Mouse (Mus musculus) spleen, postnatal 0 days (tissue): ENCODE measurements around the gene Rad23a. TPM values are rescaled to one million over a fixed set of nuclear protein-coding genes. Genes with fewer than 3 reads are reported as not detected.

Source experiments
- polyA plus RNA-seq: library from polyadenylated mRNA; unstranded; fragments of >200 nt; fragmentation: Nextera tagmentation; extraction: Ambion mirVana; gene quantifications from 2 replicates; pipeline ENCODE4 v1.2.1, GENCODE M21; 2015

Rad23a gene
- 257 and 273 TPM in 2 replicates for polyA plus RNA-seq

DNA sequence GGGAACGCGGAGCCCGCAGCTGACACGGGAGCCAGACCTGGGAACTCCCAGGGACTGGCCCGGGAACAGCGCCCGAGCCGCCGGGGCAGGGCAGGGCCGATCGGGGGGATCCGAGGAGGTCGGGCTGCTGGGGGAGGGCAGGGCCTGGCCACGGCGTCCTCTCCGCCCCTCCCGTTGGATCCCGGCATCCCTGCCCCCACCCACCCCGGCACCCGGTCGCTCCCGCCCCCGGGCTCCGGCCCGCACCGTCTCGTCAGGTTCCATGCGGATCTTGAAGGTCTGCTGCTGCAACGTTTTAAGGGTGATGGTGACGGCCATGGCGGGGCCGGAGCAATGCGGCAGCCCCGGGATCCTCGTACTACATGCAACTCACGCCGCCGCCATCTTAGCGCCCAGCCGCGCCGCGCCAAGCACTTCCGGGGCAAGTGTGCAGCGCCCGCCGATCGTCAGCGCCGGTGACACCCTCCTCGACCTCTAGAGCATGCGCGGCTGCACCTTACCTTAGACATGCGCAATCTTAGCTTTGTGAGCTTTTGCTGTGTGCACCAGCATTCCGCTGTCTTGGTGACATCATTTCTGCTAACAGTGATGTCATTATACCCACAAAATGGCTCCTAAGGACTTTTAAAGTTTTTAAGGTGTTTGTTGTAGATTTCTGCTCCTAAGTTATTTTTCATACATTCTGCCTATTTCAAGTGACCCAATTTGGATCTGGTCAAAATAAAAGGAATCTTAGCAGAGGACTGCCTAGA lies at the start of gene Rad23a:
Rad23a (minus strand) TSS at position 418 of the 752 bp plus-strand sequence.

DNA sequence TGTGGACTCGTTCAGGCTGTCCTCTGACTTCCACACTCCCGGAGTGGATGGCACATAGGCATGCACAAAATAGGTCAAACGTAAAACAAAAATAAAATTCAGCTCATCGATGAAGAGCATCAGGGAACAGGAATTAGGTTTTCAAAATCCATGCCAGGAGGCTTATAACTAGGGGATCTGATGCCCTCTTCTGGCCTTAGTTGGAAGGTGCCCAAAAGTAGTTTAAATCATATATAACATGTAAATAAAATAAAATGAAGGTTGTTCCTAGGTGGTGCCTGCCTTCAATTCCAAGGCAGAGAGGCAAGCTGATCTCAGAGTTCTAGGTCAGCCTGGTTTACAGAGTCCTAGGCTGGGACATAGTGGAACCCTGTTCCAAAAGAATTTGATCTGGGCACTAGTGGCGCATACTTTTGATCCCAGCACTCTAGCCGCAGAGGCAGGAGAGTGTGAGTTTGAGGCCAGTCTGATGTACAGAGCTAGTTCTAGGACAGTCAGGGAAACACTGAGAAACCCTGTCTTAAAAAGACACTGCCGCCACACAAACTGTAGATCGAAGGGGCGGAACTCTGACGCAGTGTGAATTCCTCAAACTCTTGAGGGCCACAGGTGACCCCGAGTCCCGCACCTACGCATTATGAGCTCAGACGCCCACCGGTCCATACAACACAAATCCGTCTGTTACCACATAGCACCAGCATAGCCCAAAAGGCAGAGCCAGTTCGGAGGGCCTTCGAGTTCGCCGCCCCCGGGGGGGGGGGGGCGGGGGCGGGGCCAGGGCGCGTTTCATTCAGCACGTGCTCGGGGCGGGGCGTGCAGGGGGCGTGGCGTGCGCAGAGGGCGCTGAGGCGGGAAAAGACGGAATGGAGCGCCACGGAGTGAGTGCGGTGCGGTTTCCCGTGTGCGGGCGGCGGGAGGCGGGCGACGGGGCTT lies 31.2 kb upstream of the Rad23a start, which contains the start of gene Syce2:
Syce2 (plus strand) TSS at position 736 of the 933 bp plus-strand sequence.

DNA sequence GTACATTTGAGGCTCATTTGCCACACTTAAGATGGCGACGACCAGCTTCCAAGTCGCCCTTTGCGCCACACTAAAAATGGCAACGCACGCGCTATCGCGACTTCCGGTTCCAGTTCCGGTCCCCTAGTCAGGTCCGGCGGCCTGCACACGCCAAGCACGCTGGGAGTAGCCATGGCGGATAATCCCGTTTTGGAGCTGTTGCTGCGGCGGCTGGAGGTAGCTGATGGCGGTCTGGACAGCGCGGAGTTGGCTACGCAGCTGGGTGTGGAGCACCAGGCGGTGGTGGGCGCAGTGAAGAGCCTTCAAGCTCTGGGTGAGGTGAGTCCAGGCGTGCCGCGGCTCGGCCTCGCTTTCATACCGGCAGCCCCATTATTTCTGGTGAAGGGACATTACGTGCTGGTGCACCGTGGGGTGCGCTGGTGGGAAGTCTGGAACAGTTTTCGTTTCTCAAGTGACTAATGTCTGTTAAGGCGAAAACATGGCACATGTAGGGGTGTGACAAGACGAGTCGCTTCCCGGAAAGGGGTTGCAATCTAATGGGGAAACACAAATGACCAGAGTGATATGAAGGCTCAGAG lies 16.5 kb upstream of the Rad23a start, which contains the start of gene Farsa:
Farsa (plus strand) TSS at position 126 of the 578 bp plus-strand sequence.

DNA sequence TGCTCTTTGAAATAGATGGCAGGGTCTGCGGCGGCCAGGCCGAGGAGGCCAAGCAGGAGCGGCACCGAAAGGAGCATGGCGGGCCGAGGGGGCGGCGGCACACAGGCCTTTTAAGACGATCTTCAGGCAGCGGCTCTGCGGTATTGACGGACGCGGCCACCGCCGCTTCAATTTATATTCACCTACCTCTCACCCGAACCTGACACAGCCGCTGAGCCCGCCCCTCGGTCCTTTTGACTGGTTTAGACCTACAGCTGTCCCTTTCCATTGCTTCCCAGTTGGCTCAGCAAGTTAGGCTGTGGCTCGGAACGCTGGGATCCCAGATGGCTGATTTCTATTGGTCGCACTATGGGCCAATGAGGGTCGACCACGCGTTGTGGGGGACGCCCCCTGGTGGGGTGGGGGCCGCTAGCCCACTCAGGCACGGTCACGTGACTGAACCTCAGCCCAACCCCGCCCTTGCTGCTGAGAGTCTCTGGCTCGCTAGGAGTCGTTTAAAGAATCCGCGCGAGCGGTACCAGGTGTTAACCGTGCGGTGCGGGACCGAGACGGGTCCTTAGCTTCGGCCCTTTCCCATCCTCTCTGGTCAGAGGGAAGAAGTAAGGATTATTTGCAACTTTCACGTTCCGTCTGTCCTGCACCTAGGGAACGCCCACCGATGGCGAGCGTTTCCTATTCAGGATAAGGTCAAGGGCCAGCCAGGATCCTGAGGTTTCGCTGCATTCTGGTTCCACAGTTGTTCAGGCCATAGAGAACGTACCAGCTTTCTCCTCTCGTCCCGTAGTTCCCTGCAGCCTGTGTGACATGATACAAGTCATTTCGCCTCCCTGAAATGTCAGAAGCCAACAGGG lies 6.5 kb upstream of the Rad23a start, which contains the start of gene Calr:
Calr (minus strand) TSS at position 213 of the 851 bp plus-strand sequence.

DNA sequence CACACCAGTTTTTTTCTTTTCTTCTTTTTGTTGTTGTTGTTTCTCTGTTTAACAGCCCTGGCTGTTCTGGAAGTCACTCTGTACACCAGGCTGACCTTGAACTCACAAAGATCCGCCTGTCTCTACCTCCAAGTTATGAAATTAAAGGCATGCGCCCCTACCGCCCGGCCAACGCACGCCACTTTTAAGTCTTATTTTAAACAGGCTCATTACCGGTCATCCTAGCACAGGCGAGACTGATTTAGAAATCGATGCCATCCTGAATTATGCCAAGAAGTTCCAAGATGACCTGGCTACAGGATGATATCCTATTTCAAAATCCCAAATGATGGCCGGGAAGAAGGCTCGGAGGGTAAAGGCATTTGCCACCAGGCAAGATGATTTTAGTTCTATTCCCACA lies 9.0 kb downstream of the Rad23a start, which contains the start of gene Gadd45gip1:
Gadd45gip1 (plus strand) TSS at position 33 of the 400 bp plus-strand sequence.

DNA sequence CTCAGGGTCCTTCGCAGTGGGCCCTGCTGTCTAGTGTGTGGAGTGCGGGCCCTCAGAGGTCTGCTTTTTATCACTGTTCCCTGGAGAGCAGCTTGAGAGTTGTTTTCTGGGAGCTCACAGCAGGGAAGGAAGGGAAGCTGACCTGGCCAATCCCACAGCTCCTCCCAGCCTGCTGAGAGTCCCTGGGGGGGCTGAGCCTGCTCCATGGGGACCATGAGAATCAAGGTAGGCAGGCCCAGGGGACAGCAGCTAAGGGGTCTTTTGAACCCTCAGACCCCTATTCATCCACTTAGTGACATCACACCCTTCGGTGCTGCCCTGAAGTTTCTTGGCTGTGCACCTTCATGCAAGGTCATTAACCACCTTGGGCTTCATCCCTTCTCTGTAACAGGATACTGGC lies 17.7 kb downstream of the Rad23a start, which contains the start of gene Dand5:
Dand5 (minus strand) TSS at position 101 of the 400 bp plus-strand sequence.

DNA sequence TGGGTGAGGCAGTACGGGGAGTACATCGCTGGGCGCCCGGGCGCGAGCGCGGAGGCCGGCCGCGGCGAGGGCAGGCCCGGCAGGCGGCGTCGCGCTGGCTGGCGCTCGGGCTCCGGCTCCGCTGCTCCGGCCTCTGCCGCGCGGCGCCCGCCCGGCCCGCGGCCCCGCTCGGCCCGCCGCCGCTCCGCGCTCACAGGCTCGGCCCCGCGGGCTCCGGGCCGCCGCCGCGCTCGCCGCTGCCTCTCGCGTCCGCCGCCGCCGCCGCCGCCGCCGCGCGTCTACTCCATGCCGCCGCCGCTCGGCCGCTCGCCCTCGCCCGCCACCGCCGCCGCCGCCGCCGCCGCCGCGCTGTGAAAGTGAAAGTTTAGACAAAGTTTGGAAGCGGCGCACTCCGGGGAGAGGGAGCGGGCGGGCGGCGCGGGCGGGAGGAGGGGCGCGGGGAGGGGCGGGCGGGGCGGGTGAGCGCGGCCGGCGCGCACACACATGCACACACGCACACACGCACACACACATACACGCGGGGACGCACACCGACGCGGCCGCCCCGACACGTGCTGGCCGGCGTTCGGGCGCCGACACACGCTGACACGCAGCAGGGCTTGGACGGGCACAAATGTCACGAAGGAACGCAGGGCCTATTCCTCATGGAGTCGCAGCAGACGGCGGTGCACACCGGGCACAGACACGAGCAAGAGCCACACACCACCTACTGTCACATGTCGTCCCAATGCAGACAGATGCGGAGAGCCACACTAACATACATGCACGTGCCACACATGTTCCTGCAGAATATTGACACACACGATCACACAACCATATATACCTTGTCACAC lies 40.2 kb downstream of the Rad23a start, which contains the start of gene Nfix:
Nfix (minus strand) TSS at position 346 of the 833 bp plus-strand sequence.

Other genes with a start within 250 kb of the Rad23a start
- gene Ier2, start 177.8 kb downstream of the Rad23a start, polyA plus RNA-seq = 34.3 and 41.9 TPM in 2 replicates
- 35.9 and 39.7 TPM in 2 replicates for gene Trmt1, start 154.4 kb downstream of the Rad23a start, polyA plus RNA-seq
- 7.3 and 7.6 TPM in 2 replicates for gene Nacc1, start 152.8 kb downstream of the Rad23a start, polyA plus RNA-seq
- gene Lyl1, start 139.2 kb downstream of the Rad23a start, polyA plus RNA-seq = 60.3 and 61.8 TPM in 2 replicates
- gene G430095P16Rik, start 117.7 kb downstream of the Rad23a start, polyA plus RNA-seq = 17.8 and 19.5 TPM in 2 replicates
- 14.2 and 15.5 TPM in 2 replicates for gene Nfix, start 40.3 kb downstream of the Rad23a start, polyA plus RNA-seq
- gene Dand5, start 17.8 kb downstream of the Rad23a start, polyA plus RNA-seq = 3.4 and 3.7 TPM in 2 replicates
- 42.0 and 45.4 TPM in 2 replicates for gene Gadd45gip1, start 9.1 kb downstream of the Rad23a start, polyA plus RNA-seq
- gene Calr, start 6.3 kb upstream of the Rad23a start, polyA plus RNA-seq = 262 and 293 TPM in 2 replicates
- 63.1 and 64.4 TPM in 2 replicates for gene Farsa, start 16.3 kb upstream of the Rad23a start, polyA plus RNA-seq
- gene Syce2, start 31.4 kb upstream of the Rad23a start, polyA plus RNA-seq = 100 and 115 TPM in 2 replicates
- gene Gcdh, start 53.3 kb upstream of the Rad23a start, polyA plus RNA-seq = 22.5 and 24.8 TPM in 2 replicates
- gene Klf1, start 61.3 kb upstream of the Rad23a start, polyA plus RNA-seq = 323 and 405 TPM in 2 replicates
- gene Dnase2a, start 67.9 kb upstream of the Rad23a start, polyA plus RNA-seq = 29.2 TPM in 2 replicates
- gene Mast1, start 96.7 kb upstream of the Rad23a start, polyA plus RNA-seq = 0.22 and 0.30 TPM in 2 replicates
- 0.19 TPM in 1 of 2 replicates, not detected in the other for gene Rtbdn, start 106.3 kb upstream of the Rad23a start, polyA plus RNA-seq
- not detected in 2 replicates for gene Gm49661, start 128.8 kb upstream of the Rad23a start, polyA plus RNA-seq
- gene Prdx2, start 128.9 kb upstream of the Rad23a start, polyA plus RNA-seq = 1,795 and 2,054 TPM in 2 replicates
- 139 and 165 TPM in 2 replicates for gene Rnaseh2a, start 129.1 kb upstream of the Rad23a start, polyA plus RNA-seq
- gene Junb, start 138.1 kb upstream of the Rad23a start, polyA plus RNA-seq = 22.6 and 26.1 TPM in 2 replicates
- gene Hook2, start 149.9 kb upstream of the Rad23a start, polyA plus RNA-seq = 5.2 and 5.7 TPM in 2 replicates
- gene Best2, start 173.9 kb upstream of the Rad23a start, polyA plus RNA-seq = 0.08 TPM in 1 of 2 replicates, not detected in the other
- gene Asna1, start 184.6 kb upstream of the Rad23a start, polyA plus RNA-seq = 59.9 and 62.1 TPM in 2 replicates
- gene Trir, start 186.2 kb upstream of the Rad23a start, polyA plus RNA-seq = 96.0 and 106 TPM in 2 replicates
- gene Tnpo2, start 196.2 kb upstream of the Rad23a start, polyA plus RNA-seq = 16.3 and 17.1 TPM in 2 replicates
- 7.7 and 11.9 TPM in 2 replicates for gene Fbxw9, start 219.4 kb upstream of the Rad23a start, polyA plus RNA-seq
- gene Gm5741, start 227.3 kb upstream of the Rad23a start, polyA plus RNA-seq = 0.51 TPM in 1 of 2 replicates, not detected in the other
- 34.8 and 37.4 TPM in 2 replicates for gene Dhps, start 231.1 kb upstream of the Rad23a start, polyA plus RNA-seq
- 100 and 103 TPM in 2 replicates for gene Wdr83os, start 240.1 kb upstream of the Rad23a start, polyA plus RNA-seq
- gene Wdr83, start 240.6 kb upstream of the Rad23a start, polyA plus RNA-seq = 28.5 and 33.2 TPM in 2 replicates
- gene Man2b1, start 242.6 kb upstream of the Rad23a start, polyA plus RNA-seq = 41.9 and 56.5 TPM in 2 replicates